Mouse (Mus musculus) embryonic facial prominence, embryonic 13.5 days (tissue): ENCODE data around the gene Map3k5. TPM values are rescaled to one million over a fixed set of nuclear protein-coding genes. Genes with fewer than 3 reads are reported as not detected.

Source experiments
- ATAC-seq: fragments of 200-750 bp; cut with Nextera tagmentation; 2 replicates; pipeline ENCODE4 v1.8.0; 2017; ENCODE audit warnings: low read depth; ENCODE audit not compliant: insufficient number of reproducible peaks, insufficient read depth, low FRiP score, low TSS enrichment
- H3K27ac ChIP-seq: fragments of 300-500 bp; sonication (generic); 2 replicates; pipeline ENCODE4 v1.5.1; 2015; ENCODE audit warnings: moderate library complexity, mild to moderate bottlenecking, inconsistent platforms
- H3K27me3 ChIP-seq: fragments of 300-500 bp; sonication (generic); 2 replicates; pipeline ENCODE4 v1.6.1; 2015; ENCODE audit warnings: mild to moderate bottlenecking, inconsistent platforms
- H3K36me3 ChIP-seq: fragments of 300-500 bp; sonication (generic); 2 replicates; pipeline ENCODE4 v1.6.1; 2015; ENCODE audit warnings: mild to moderate bottlenecking, inconsistent platforms
- H3K4me1 ChIP-seq: fragments of 300-500 bp; sonication (generic); 2 replicates; pipeline ENCODE4 v1.6.1; 2015; ENCODE audit warnings: inconsistent platforms
- H3K4me2 ChIP-seq: fragments of 300-500 bp; sonication (generic); 2 replicates; pipeline ENCODE4 v1.6.1; 2015; ENCODE audit warnings: moderate library complexity, mild to moderate bottlenecking, inconsistent platforms
- H3K4me3 ChIP-seq: fragments of 300-500 bp; sonication (generic); 2 replicates; pipeline ENCODE4 v1.5.1; 2015; ENCODE audit warnings: mild to moderate bottlenecking, inconsistent platforms
- H3K9ac ChIP-seq: fragments of 300-500 bp; sonication (generic); 2 replicates; pipeline ENCODE4 v1.6.1; 2015; ENCODE audit warnings: mild to moderate bottlenecking, inconsistent platforms
- H3K9me3 ChIP-seq: fragments of 300-500 bp; sonication (generic); 2 replicates; pipeline ENCODE4 v1.6.1; 2016; ENCODE audit warnings: inconsistent platforms
- WGBS: fragments of 180-500 bp; shearing (Covaris S2); methylation state at CpG from one replicate; pipeline ENCODE4 v1.1.7; 2015; ENCODE audit warnings: mixed read lengths; 5-methylcytosine and 5-hydroxymethylcytosine counted together
- polyA plus RNA-seq: library from polyadenylated mRNA; unstranded; fragments of >200 nt; fragmentation: Nextera tagmentation; extraction: Ambion mirVana; gene quantifications from 2 replicates; pipeline ENCODE4 v1.2.1, GENCODE M21; 2015

Map3k5 gene
- polyA plus RNA-seq, 1 experiment from 2014 or later: 2.0 TPM

DNA sequence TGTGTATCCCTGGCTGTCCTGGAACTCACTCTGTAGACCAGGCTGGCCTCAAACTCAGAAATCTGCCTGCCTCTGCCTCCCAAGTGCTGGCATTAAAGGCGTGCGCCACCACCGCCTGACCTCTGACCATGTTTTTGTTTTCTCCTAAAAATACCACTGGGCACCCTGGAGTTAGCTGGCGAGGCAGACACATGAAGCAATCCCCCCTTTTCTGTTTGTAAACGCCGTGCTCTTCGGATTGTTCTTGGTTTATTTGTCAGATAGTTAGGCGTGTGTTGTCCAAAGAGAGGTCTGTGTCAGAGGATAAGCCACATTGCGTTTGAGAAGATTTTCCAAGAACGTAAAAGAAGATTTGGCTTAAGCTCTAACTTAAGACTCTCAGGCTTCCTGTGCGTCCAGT, 14.1 kb downstream of the Map3k5 start:
- H3K27ac ChIP-seq: no peak overlapping the region

DNA sequence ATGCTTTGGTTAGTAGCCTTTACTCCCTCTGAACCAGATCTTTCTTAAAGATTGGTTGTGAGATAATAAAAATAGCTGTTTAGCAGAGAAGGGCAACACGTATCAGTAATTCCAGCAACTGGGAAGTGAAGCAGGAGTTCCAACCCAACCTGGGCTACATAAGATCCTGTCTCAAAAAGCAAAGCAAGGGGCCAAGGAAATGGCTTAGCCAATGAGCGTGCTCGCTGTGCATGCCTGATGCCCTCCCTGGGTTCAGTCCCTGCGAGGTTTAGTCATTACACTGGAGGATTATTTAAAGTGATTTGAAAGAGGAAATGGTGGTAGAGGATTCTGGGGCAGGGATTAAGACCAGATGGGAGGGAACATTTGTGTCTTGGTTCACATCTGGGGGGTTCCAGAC, 14.8 kb downstream of the Map3k5 start:
- WGBS: 58% methylated on average over 4 of the region's 4 CpGs
- Histone ChIP-seq H3K9me3 (no peaks in the 10 kb centered on the region), H3K4me2 (no peak overlapping the region), H3K4me3 (no peak overlapping the region), H3K27ac (no peak overlapping the region), H3K36me3 (no peaks in the 10 kb centered on the region), H3K27me3 (no peaks in the 10 kb centered on the region), H3K4me1 (peaks cover 8% of the 10 kb centered on the region), H3K9ac (no peak overlapping the region)
- ATAC-seq: no peak

More for the DNA sequence above, 14.1 kb downstream of the Map3k5 start:
- Histone ChIP-seq H3K27me3 (no peaks in the 10 kb centered on the region), H3K4me3 (no peak overlapping the region), H3K4me2 (no peak overlapping the region), H3K9ac (no peak overlapping the region), H3K9me3 (no peaks in the 10 kb centered on the region), H3K36me3 (no peaks in the 10 kb centered on the region), H3K4me1 (peaks cover 8% of the 10 kb centered on the region)
- ATAC-seq: no peak
- WGBS: 95% methylated on average over 11 of the region's 11 CpGs

DNA sequence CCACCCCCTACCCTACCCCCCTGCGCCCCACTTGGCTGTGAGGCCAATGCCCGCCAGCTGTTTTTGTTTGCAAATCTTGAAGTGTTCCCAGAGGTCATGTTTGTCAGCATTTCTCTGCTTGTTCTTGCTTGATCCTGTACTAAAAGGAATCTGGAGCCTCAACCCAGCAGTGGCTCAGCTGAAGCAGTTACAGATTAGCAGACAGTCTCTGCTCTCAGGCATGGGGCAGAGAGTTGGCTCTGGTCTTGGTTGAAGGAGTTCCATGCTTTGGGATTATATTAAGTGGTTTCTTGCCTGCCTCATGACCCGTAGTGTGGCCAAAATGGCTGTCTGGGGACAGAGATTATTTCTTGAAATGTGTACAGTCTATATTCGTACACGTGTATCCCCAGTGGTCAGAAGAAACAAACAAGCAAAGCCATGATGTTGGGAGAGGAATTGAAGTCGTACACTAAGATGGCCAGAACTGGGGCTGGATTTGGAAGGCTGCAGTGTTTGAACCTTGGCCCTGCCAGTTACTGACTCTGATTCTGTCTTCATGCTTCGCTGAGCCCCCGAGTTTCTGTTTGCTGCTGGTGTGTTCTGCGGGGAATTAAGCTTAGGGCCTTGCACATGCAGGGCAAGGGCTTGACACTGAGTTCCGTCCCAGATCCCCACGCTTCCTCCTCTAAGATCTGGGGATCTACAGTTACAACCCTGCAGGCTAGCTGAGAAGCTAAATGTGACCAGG, 18.9 kb downstream of the Map3k5 start:
- Histone ChIP-seq H3K9ac (no peak overlapping the region), H3K4me2 (no peak overlapping the region), H3K27me3 (no peaks in the 10 kb centered on the region), H3K9me3 (no peaks in the 10 kb centered on the region), H3K36me3 (no peaks in the 10 kb centered on the region), H3K4me3 (no peak overlapping the region), H3K4me1 (peaks cover 18% of the 10 kb centered on the region), H3K27ac (no peak overlapping the region)
- ATAC-seq: no peak
- 73% methylated on average over 11 of the region's 11 CpGs for WGBS

DNA sequence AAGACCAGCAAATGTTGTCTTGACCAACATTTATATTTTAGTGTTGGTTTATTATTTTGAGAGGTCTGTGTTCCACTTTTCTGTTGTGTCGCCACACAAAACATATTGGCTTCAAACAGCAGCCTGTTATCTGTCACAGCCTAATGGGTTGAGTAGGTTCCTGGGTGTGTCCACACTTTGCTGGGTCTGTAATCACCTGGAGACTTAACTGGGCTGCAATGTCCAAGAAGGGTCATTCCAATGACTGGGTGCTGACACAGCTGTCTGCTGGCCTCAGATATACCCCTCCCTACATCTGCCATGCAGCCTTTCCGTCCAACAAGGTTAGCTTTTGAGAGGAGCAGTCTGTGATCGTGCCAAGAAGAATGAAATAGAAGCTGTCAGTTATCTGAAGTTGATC, 20.3 kb downstream of the Map3k5 start:
- no peak overlapping the region for H3K4me2 ChIP-seq
- no peaks in the 10 kb centered on the region for H3K9me3 ChIP-seq
- 81% methylated on average over 3 of the region's 3 CpGs for WGBS
- no peak overlapping the region for H3K27ac ChIP-seq
- no peak for ATAC-seq
- H3K27me3 ChIP-seq: no peaks in the 10 kb centered on the region
- no peak overlapping the region for H3K4me3 ChIP-seq
- no peaks in the 10 kb centered on the region for H3K36me3 ChIP-seq
- H3K4me1 ChIP-seq: peaks cover 13% of the 10 kb centered on the region
- H3K9ac ChIP-seq: no peak overlapping the region

DNA sequence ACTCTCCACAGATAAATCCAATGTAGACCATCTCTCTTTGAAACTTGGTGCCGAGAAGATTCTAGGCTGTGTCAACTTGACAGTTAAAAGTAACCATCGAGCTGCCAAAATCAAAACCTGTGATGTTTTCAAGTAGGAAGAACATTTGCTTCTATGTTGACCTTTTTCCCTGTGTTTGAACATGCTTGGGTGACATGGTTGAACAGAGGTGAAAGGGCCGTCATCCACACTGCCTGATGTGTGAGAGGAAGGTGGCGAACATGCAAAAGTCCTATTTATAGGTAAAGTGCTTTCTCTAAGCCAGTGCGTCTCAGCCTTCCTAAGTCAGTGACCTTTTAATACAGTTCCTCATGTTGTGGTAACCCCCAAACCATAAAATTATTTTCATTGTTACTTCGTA, 21.5 kb downstream of the Map3k5 start:
- no peaks in the 10 kb centered on the region for H3K27me3 ChIP-seq
- H3K4me1 ChIP-seq: peaks cover 13% of the 10 kb centered on the region
- H3K9me3 ChIP-seq: no peaks in the 10 kb centered on the region
- no peak overlapping the region for H3K4me3 ChIP-seq
- no peaks in the 10 kb centered on the region for H3K36me3 ChIP-seq
- H3K9ac ChIP-seq: no peak overlapping the region
- ATAC-seq: no peak
- no peak overlapping the region for H3K4me2 ChIP-seq
- WGBS: 88% methylated on average over 6 of the region's 6 CpGs
- no peak overlapping the region for H3K27ac ChIP-seq

- Histone ChIP-seq H3K27ac (no peak overlapping the region), H3K4me2 (no peak overlapping the region), H3K4me1 (peaks cover 19% of the 10 kb centered on the region), H3K9me3 (no peaks in the 10 kb centered on the region), H3K36me3 (no peaks in the 10 kb centered on the region), H3K27me3 (no peaks in the 10 kb centered on the region), H3K9ac (no peak overlapping the region), H3K4me3 (no peak overlapping the region)
- no peak for ATAC-seq
- 57% methylated on average over 6 of the region's 6 CpGs for whole genome bisulfite sequencing
Observed at GRCm38 (mm10) chr10:19956745-19957144, 22.5 kb downstream of the Map3k5 start.

GRCm38 (mm10) chr10:19960831-19961380, 26.6 kb downstream of the Map3k5 start:
- Histone ChIP-seq H3K9ac (no peak overlapping the region), H3K36me3 (no peaks in the 10 kb centered on the region), H3K4me2 (no peak overlapping the region), H3K27ac (no peak overlapping the region), H3K27me3 (no peaks in the 10 kb centered on the region), H3K9me3 (no peaks in the 10 kb centered on the region), H3K4me1 (peaks cover 35% of the 10 kb centered on the region), H3K4me3 (no peak overlapping the region)
- WGBS: 63% methylated on average over 6 of the region's 6 CpGs
- ATAC-seq: no peak

GRCm38 (mm10) chr10:19962746-19963145, 28.5 kb downstream of the Map3k5 start:
- H3K27me3 ChIP-seq: no peaks in the 10 kb centered on the region
- WGBS: 38% methylated on average over 4 of the region's 4 CpGs
- no peaks in the 10 kb centered on the region for H3K9me3 ChIP-seq
- no peak overlapping the region for H3K27ac ChIP-seq
- H3K4me3 ChIP-seq: no peak overlapping the region
- no peak for ATAC-seq
- H3K4me1 ChIP-seq: peaks cover 26% of the 10 kb centered on the region
- H3K36me3 ChIP-seq: no peaks in the 10 kb centered on the region
- no peak overlapping the region for H3K9ac ChIP-seq
- H3K4me2 ChIP-seq: no peak overlapping the region

- 54% methylated on average over 1 of the region's 1 CpGs for WGBS
- Histone ChIP-seq H3K4me2 (no peak overlapping the region), H3K27me3 (no peaks in the 10 kb centered on the region), H3K36me3 (no peaks in the 10 kb centered on the region), H3K9me3 (no peaks in the 10 kb centered on the region), H3K27ac (no peak overlapping the region), H3K4me3 (no peak overlapping the region), H3K4me1 (peaks cover 26% of the 10 kb centered on the region), H3K9ac (no peak overlapping the region)
- no peak for ATAC-seq
Observed at GRCm38 (mm10) chr10:19963206-19963605, 28.9 kb downstream of the Map3k5 start.

GRCm38 (mm10) chr10:19964105-19964504, 29.8 kb downstream of the Map3k5 start:
- H3K27me3 ChIP-seq: no peaks in the 10 kb centered on the region
- 59% methylated on average over 4 of the region's 4 CpGs for WGBS
- H3K27ac ChIP-seq: no peak overlapping the region
- no peaks in the 10 kb centered on the region for H3K9me3 ChIP-seq
- ATAC-seq: no peak
- H3K4me1 ChIP-seq: peaks cover 26% of the 10 kb centered on the region
- no peak overlapping the region for H3K9ac ChIP-seq
- no peaks in the 10 kb centered on the region for H3K36me3 ChIP-seq
- no peak overlapping the region for H3K4me3 ChIP-seq
- no peak overlapping the region for H3K4me2 ChIP-seq

DNA sequence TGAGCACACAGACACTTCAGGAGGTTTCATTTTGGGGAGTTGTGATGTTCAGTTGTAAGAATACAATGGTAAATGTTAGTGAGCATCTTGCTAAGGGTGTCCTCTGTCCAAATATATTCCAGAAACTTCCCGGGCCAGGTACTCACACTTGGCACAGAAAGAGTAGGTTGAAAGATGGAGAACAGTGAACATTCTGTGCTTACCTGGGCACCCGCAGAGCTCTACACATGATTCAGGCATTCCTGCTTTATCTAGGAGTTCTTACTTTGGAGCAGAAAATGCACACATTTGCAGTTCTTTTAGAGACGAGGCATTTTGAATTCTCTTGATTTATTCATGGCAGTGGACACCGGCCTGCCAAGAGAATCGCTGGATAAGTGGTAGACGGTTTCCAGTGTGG, 32.3 kb downstream of the Map3k5 start:
- no peaks in the 10 kb centered on the region for H3K27me3 ChIP-seq
- H3K4me1 ChIP-seq: peaks cover 19% of the 10 kb centered on the region
- no peak overlapping the region for H3K27ac ChIP-seq
- H3K4me3 ChIP-seq: no peak overlapping the region
- H3K9ac ChIP-seq: no peak overlapping the region
- ATAC-seq: no peak
- H3K9me3 ChIP-seq: no peaks in the 10 kb centered on the region
- H3K36me3 ChIP-seq: no peaks in the 10 kb centered on the region
- 76% methylated on average over 6 of the region's 6 CpGs for WGBS
- H3K4me2 ChIP-seq: no peak overlapping the region

GRCm38 (mm10) chr10:19968445-19968844, 34.2 kb downstream of the Map3k5 start:
- no peaks in the 10 kb centered on the region for H3K36me3 ChIP-seq
- no peaks in the 10 kb centered on the region for H3K27me3 ChIP-seq
- peaks cover 16% of the 10 kb centered on the region for H3K4me1 ChIP-seq
- no peak overlapping the region for H3K4me3 ChIP-seq
- no peaks in the 10 kb centered on the region for H3K9me3 ChIP-seq
- WGBS: 84% methylated on average over 8 of the region's 8 CpGs
- no peak overlapping the region for H3K9ac ChIP-seq
- H3K27ac ChIP-seq: no peak overlapping the region
- no peak for ATAC-seq
- no peak overlapping the region for H3K4me2 ChIP-seq
